15 mouse cellular contexts compared by ENCODE assay signal in genomic region chr3:130932723-130933122, GRCm38 (mm10).
"Had no signal": no experiment of that assay in that cellular context is flagged by ENCODE, and none has a peak within 500 bp of the region (broad histone marks: within the 10 kb centered on the region; RNA-seq: fewer than 3 reads in every experiment).

No protein-coding gene starts in this region.

- DNase-seq: kidney, adult 2 months; kidney, postnatal 14 days; liver; liver, embryonic 13.5 days; liver, postnatal 0 days; lung, postnatal 14 days; midbrain, embryonic 14.5 days; right cerebral cortex, postnatal 14 days; thymus, postnatal 25 days had no signal

- H3K4me2 ChIP-seq: kidney, embryonic 15.5 days; liver, embryonic 13.5 days; lung, embryonic 15.5 days; neural tube, embryonic 13.5 days had no signal

- H3K27ac ChIP-seq: kidney, embryonic 15.5 days; left cerebral cortex, adult 2 months; liver, embryonic 13.5 days; lung, embryonic 15.5 days; macrophage; neural tube, embryonic 13.5 days; stomach, postnatal 0 days had no signal

- H3K4me3 ChIP-seq: kidney, embryonic 15.5 days; left cerebral cortex, adult 2 months; liver, embryonic 13.5 days; lung, embryonic 15.5 days; neural tube, embryonic 13.5 days had no signal

- ATAC-seq: liver, postnatal 0 days had no signal

- H3K36me3 ChIP-seq: kidney, embryonic 15.5 days; liver, embryonic 13.5 days; lung, embryonic 15.5 days; neural tube, embryonic 13.5 days had no signal

- H3K9me3 ChIP-seq: kidney, embryonic 15.5 days; liver, embryonic 13.5 days; lung, embryonic 15.5 days; neural tube, embryonic 13.5 days had no signal

- H3K27me3 ChIP-seq: liver, embryonic 13.5 days; lung, embryonic 15.5 days; neural tube, embryonic 13.5 days had no signal

- H3K4me1 ChIP-seq: liver, embryonic 13.5 days; neural tube, embryonic 13.5 days had no signal

- H3K9ac ChIP-seq: kidney, embryonic 15.5 days; liver, embryonic 13.5 days; liver, postnatal 0 days; lung, embryonic 15.5 days; neural tube, embryonic 13.5 days had no signal
